Mouse (Mus musculus): Measurements from ENCODE around the gene Tspan14.

DNA sequence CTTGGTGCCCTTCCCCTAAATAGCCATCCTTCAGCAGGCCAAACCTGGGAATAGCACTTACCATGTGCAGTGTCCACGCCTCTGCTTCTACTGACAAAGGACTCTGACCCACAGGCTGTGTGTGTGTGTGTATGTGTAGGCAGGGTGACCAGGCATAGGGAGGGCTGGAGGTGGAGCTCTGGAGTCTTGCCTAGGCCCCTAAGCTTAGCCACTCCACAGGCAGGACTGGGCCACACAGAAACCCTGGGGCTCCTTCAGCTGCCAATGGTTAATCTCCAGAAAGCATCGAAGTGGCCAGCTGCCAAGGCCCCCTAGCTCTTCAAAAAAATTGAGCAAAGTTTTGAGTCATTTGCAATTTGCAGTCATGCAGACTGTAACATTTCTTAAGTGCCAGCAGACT is 41.5 kb upstream of the Tspan14 start:
- no peak for TF ChIP-seq HCFC1 (IDR thresholded peaks at IDR 0.05; ENCODE audit: borderline replicate concordance, insufficient read depth, low read length)
- no peak for TF ChIP-seq CHD2 (IDR thresholded peaks at IDR 0.05; ENCODE audit: low read depth, low read length)
- TF ChIP-seq ZC3H11A (IDR thresholded peaks at IDR 0.05; ENCODE audit: borderline replicate concordance, low read depth, low read length): no peak
- no peak for TF ChIP-seq ZNF384 (IDR thresholded peaks at IDR 0.05; ENCODE audit: low read depth, low read length)

Data from ES-E14 (cell line).